Mouse (Mus musculus) left cerebral cortex, adult 9 months (tissue): ENCODE results near the gene Lman1l.
A peak's percentile ranks its signal among the peaks of the same experiment; 100 is the strongest.

Experiments
- DNase-seq, 2 experiments: peaks; one replicate each; pipeline ENCODE4 v3.0.0; 2022; ENCODE audit warnings: low spot score in 2 of 2

Gene Lman1l

DNA sequence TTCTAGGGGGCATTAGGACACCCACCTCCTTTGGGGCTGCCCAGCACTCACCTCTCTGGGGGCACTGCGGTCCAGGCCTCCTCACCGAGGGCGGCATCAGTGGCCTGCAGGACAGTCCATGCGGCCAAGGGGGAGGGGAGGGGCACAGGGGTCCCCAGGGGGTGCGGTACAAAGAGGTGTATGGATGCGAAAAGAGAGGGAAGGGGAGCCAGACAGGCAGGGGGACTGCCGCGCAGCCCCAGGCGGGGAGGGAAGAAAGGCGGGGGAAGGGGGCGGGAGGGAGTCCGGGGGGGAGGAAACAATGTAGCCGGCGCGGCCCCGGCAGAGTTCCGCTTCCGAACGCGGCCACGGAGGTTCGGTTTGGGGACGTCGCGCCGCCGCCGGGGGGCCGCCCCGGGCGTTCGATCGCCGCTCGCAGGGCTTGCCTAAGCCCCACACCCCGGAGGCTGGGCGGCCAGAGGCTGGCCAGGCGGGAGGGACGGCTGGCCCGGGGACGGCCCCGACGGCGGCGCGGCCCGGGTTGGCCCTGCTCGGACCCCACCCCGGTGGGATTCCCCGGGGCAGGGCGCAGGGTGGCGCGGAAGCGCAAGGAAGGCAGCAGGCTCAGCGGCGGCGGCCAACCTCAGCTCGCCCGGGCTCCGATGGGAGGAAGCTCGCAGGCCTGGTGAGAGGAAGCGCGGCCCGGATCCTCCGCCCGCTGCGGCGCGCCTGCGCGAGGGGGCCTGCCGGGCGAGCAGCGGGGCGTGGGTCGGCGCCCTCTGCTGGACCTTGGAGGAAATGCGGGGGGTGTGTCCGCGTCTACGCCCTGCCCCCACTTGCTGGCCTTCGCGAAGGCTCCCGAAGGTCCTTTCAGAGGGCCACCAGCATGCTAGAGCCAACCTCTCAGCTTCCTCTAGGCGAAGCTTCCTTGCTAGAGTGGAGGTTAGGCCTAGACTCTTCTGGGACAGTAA is 24.6 kb upstream of the Lman1l start:
- DNase-seq: peak; percentile 63 to 91

DNA sequence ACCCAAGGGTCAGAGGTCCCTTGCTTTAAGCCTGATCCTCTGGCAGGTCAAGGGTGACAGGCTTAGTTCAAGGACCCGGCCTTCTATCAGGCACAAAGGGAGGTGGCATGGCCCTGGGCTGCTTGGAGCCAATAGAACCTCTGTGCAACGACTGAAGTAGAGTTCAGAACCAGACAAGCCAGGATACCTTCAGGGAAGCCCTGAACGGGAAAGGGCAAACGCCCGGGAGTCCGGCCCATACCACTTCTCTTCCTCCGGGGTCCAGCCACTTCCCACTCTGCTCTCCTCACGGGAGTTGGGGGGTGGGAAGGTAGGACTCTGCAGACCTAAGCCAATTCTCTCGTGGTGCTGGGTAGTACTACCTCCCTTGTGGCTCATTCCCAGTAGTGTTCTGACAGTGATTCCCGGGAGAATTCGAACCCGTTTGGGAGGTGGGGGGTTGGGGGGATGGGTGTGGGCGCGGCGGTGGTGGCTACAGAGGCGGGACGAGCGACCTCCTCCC is 23.9 kb upstream of the Lman1l start:
- no peak for DNase-seq

DNA sequence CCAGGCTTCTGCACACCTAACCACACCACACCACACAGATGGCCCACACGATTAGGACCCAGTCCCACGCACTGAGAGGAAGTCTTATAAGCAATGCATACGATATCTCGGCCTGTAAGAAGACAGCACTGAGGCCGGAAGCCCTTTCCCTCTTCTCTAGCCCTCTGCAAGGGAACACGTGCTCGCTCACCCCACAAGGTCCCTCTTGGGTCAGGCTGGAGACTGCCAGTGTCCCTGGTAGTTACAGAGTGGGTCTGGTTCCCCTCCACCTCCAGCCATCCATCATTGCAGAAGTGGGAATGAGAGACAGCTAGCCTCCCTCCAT is 23.2 kb upstream of the Lman1l start:
- no peak for DNase-seq

DNA sequence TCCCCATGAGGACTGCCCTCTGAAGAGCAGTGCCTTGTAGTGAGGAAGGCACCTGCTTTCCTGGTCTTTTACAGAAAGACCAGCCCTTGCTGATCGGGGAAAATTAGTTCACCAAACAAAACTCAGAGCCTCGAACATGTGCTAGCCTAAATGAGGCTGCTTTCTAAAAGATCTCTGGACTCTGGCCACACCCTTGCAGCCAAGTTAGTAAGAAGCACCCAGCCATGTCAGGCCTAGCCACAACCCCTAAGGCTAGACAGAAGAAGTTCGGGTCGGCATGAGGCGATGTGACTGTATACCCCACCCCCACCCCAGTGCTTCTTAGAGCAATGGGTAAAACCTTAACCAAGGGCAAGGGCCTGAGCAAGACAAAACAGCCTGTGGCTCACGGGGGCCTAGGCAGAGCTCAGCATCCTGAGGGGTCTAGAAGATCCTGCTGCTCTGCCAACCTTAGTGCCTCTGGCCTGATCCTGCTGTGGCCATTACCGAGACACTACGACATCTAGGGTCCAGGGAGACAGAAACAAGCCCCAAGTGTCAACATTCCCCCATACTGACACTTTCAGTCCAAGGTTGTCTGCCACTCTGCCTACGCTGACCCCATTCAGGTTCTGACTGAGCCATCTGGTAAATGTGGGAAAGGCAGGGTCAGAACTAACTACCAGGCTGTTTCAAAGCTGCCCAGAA is 22.7 kb upstream of the Lman1l start:
- no peak for DNase-seq

DNA sequence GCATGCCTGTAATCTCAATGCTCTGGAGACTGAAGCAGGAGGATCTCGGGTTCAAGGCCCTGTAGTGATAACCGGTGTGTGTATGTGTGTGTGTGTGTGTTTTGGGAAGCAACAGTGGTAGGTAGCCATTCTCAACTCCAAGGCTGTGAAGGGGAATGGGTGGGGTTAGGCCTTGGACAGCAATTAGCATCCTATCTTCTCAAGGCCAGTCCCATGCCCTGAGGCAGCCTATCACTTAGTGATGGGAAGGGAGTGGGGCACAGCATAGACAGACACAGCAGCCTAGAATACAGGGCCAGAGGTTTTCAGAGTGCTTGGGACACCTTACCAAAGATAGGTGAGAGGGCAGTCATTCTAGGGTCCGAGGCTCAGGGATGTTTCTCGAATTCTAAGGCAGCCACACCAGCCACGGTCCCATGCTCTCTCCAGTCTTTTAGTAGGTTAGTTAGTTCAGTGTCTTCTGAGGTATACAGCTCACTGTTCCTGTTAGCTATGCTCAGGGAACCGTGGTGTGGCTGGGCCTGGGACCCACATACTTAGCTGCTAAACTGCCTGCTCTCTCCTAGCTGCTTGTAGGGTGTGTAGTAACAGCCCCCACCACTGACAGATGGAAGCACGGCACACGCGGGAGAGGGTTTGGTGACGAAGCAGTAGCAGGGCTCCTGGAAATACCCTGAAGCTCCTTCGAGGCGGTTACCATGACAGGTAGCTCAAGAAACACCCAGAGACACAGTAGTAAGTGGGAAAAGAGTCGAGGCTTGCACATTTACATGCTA is 21.4 kb upstream of the Lman1l start:
- DNase-seq: no peak

DNA sequence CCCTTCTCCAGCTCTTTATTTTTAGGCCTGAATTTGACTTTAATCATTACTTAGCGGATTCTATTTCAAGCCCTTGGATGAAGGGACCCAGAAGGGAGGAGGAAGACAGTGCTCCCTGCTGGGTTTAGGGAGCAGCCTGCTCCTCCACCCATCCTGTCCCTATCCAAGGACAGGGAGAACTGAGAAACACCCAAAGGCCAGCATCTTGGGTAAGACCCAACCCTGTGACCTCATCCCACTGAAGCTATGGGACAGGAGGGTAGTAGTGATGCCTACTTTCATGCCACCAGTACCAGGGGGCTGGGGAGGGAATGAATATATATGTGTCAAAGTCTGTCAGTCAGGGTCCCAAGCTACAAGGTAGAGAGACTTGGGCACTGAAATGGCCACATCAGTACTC is 20.4 kb upstream of the Lman1l start:
- DNase-seq: no peak

DNA sequence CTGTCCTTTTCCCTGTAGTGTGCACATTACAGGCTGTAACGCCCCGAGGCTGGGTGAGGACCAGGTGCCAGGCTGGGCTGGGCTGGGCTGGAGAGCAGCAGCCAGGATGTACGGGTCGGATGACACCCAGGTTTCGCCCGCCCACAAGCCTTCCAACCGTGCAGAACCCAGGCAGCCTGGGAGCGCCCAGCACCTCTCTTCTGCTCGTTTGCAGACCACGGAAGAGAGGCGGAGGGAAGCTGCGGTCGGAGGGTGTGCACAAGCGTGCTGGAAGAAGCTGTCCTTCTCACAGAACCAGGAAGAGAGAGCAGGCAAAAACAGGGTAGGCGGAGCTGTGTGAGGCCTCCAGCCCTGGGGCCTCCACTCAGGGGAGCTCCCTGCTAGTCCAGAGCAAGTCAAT is 19.8 kb upstream of the Lman1l start:
- peak in 1 of 2 experiments; percentile 46 for DNase-seq

DNA sequence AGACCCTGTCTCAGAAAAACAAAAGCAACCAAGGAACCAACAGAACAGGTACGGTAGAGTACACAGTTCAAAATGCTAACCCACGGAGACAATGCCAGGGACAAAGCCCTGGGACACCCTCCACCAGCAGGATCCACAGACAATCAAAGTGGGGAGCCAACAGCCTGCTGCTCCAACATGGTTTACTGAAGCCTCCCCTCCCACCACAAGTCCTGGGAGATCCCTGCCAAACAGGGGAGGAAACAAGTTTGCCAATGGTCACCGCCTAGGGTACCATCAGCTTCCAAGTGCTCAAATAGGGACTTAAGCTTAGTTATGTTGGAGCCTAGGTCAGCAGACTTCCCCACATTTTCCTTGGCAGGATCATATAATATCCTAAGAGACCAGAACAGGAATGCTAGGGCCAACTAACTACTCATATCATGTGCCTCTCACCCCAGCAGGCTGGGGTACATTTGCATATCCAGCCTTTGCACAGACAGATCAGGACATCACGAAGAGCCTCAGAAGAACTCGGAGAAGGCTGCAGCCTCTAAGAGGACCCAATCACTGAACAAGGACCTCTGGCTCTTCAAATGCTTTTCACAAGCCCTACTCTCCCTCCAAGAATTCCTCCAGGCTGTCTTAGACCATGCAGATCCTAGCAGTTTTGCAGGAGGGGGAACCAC is 19.2 kb upstream of the Lman1l start:
- DNase-seq: no peak

DNA sequence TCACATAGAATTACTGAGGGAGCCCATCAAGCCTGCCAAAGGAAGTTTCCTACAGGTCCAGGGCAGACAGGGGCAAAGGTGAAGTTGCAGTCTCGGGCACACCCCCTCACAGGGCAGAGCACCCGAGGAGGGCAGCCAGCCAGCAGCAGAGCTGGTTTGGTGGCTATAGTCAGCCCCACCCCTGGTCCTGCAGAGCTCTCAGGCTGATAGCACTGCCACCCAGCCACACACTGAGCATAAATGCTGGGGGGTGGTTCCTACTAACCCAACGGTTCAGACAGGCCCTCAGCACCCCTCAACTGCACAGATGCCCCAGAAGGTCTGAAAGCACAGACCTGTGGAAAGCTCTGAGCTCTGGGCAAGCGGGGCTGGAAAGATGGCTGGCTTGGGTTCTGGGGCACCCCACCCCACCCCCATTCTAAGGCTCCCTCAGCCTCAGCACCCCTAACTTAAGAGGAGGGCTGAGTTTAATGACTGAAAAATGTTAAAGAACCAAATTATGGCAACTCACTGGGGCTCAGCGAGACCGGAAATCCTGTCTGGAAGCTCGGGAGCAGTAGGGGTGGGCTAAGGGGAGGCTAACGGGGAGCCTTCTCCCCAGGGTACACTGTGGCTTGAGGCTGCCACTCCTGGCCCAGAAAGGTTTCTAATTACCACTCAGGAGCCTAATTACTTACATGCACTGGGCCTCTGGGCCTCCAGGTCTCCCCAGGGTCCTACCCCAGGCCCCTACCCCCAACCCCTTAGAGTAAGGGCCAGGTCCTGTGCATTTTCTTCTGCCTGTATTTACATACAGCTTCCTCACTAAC is 18.3 kb upstream of the Lman1l start:
- no peak for DNase-seq

DNA sequence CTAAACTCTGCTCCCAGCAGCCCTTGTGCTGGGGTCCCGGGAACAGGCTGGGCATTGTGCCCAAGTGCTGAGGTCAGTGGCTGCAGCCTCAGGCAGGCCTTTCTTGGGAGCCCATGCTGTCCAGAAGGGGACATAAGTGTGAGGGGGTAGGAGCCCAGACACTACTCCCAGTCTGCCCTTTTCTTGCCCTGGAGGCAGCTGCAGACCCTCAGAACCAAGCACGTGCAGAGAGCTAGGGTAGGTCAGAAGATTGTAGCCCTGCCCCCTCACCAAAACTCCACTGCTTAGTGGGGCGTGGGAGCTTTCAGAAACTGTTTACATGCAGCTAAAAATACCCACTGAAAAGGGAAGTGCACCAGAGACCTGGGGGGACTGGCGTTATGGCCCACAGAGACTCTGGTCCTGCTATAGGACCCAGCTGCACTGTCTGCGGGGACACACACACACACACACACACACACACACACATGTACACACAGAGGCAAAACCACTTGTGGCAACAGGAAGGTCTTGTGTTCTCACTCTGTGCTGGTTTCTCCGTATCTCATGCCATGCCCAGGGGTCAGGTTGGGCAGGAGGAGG is 17.3 kb upstream of the Lman1l start:
- DNase-seq: no peak

DNA sequence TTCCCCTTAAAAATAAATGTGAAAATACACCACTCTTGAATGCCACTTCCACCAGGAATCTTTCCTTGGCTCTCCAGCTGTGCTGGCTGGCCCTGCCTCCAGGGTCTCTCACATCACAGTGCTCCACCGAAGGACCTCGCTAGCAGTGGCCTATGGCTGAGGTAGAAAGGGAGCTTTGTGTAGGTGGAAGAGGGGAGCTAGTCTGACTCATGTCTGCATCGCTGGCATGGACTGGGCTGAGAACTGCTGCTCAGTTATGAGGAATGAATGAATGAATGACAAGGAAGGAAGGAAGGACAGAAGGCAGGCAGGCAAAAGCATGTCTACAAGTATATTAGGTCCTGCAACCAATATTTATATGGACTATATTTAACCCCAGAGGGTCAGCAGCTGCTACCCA is 16.7 kb upstream of the Lman1l start:
- no peak for DNase-seq

DNA sequence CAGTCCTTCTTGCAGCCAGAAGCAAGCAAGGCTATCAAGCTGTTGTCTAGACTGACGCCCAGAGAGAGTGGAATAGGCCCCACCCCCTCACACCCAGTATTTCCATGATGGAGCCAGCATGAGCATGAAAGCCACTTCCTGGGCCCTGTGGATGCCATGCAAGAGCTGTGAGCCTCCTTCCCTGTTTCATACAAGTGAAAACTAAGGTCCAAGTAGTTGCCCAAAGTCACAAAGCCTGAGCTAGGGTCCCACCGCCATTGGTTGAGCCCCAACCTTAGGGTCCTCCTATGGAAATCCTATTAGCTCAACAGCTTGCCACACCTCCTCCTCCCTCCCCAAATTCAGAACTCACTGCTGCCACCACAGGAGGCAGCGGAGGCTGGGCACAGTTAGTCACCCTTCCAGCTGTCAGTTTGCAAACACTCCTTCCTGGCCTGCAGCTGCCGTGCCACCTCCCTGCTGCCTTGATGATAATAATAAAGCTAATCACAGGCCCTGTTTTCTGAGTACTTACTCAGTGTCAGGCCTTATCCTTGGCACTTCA is 13.0 kb upstream of the Lman1l start:
- peak; percentile 47 to 58 for DNase-seq

DNA sequence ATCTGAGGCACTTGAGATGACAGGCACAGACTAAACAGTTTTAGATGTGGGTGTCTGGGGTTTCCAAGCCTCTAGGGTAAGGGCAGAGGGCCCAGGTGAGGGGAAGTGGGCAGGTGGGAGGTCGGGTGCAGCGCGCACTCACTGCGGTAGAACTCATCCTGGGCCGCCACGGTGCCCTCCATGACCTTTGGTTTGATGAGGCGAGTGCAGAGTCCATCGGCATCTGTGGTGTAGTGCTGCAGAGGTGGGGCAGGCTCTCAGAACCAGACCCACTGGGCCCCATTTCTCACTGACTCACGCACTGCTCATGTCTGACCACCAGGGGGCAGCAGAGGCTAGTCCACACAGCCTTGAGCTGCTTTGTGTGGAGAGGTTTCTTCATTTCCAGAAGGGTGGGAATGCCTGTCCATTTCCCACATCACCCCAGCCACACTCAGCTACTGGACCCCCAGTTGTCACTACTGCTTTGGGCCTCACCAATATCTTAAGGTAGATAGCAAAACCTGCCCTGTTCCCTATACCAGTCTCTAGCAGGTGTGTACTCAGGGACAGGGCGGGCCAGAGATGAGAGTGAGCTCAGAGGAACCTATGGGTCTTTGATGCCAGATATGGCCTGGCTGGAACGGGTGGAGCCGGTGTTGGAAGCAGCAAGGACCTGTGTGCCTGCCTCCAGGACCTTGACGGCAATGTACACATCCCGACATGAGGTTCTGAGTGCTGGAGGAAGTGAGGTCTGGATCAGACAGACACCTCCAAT is 8.7 kb upstream of the Lman1l start:
- DNase-seq: peak in 1 of 2 experiments; percentile 75

DNA sequence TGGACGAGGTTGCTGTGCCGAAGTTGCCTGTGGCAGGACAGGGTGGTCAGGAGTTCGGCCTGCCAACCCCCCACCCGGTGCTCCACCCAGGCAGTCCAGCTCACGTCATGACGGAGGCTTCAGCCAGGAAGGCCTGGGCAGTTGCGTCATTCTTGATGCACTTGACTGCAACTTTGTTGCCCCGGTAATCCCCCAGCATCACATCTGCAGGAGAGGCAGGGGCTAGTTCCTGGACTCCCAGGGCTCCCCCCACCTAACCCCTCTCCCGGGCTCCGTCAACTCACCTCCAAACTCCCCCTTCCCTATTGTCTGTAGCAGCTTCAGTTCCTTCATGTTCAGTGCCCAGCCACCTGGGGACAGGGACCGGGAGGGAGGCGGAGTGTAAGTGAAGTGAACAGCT is 8.1 kb upstream of the Lman1l start:
- DNase-seq: no peak

DNA sequence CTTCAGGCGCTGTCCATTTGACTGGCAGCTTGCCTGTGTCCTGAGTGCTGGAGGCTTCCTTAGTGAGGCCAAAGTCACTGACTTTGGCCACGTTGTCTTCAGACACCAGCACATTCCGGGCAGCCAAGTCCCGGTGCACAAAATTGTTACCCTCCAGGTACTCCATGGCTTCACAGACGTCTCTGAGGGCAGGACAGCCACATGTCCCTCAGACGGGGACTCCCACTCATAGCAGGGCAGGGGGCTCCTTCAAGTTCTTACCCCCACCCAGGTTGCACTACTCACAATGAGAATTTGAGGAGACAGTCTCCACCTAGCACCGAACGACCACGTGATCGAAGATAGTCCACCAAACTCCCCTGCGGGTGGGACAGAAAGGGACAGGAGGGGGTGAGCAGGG is 7.3 kb upstream of the Lman1l start:
- DNase-seq: no peak

DNA sequence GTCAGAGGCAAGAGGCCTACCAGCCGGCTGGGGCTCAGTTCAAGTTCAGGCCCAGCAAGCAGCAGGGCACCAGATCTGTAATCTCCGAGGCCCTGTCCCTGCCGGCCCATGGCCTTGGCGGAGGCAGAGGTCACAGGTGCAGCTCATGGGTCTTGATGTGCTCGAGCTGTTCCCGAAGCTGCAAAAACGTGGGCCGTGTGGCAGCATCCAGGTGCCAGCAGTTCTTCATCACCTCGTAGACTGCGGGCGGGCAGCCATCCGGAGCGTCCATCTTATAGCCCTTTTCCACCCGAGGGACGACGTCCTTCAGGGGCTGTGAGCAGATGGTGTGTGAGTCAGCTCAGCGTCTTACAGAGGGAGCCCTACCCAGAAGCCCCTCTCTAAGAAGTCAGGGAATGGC is 6.6 kb upstream of the Lman1l start:
- no peak for DNase-seq

DNA sequence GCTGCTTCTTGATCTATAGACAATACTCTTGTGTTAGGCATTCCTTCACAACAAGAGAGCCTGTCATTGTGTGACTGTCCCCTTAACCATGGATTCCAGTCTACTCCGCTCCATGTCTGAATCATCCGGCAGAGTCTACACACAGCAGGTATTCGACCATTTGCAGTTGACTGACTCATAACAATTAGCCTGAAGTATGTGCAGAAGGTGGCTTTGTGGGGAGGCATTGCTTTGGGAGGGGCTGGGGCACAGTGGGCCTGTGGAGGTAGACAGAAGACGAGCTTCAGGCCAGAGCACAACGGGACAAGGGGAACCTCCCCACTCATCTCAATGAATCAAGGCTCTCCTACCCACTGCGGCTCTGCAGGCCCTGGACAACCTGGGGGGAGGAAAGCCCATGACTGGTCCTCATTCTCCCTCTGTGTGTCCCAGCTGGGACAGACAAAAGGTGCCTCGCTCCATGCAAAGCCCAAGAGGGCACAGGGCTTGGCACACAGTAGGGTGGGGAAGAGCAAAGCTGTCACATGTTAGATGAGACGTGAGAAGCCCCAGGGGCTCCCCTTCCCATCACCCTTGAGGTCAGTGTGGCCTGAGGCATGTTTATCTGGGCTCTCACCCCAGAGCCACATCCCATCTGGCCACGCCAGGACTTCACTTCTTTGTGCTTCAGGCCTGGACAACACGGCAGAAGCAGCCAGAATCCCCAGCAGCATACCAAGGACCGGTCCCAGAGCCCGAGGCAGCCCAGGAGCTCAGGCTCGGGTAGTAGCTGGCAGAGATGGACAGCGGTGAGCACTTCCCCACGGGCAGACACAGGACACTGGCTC is 5.3 kb upstream of the Lman1l start:
- no peak for DNase-seq

DNA sequence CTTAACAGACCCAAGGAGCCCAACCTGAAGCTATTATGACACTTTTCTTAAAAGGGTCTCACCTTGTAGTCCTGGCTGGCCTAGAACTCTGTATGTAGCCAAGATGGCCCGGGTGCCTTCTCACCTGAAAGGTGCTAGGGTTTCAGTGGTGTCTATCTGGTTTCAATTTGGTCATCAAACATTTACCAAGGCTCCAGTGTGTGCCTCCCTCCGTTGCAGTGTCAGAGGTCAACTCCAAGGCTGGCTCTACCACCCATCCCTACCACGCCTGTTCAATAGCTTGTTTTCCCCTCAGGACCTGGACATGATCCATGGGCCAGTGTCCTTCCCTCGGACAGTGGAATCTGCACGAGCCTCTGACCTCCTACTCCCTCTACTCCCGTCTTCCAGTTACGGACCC is 3.7 kb upstream of the Lman1l start:
- DNase-seq: no peak

DNA sequence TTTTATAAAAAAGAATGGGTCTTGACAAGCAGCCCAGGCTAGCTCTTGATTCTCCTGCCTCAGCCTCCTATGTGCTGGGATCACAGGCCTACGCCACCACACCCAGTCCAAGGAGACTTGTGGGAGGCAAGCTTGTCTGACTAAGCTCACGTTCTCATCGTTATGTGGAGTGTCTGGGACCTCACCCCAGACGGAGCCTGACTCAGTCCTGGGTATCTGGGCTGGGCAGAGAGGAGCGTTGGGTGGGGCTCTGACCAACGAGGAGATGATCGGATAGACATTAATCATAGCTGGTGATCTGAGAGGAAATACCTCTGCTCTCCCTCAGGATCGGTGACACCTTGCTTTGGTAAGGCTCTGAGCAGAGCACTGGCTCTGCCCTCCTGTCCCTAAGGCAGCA is 1.7 kb downstream of the Lman1l start:
- no peak for DNase-seq
